Mouse (Mus musculus) ovary, adult 18-20 months (tissue): ENCODE data around the gene Tmem213.

Experiments
- DNase-seq: peaks from one replicate; pipeline ENCODE4 v3.0.0; 2022; ENCODE audit warnings: low spot score, mixed read lengths

Gene Tmem213

DNA sequence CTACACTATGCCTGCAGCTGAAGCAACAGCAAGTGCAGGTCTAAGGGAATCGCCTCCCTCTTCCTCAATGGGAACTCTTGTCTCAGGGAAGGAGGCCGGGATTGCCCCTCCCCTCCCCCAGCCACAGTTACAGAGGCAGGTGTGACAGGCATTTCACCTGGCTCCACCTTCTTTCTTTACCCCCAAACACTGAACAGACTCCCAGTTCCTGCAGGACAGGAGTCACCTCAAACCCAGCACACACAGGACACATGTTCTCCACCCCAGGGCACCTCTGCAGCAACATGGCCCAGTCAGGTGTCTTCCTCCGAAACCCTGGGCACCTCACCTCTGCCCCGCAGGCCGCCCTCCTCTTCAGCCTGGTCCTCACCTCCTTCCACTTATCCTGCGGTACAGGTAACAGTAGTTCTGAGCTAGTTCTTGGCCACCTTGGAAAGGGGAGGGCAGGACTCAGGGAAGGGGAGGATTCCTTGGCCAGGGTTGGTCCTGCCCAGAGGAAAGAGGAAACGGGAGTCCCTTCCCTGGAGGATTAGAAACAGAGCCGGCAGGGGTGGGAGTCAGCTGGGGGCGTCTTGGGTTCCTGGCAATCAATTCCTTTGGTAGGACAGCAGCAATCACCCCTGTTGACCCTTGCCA lies at the start of gene Tmem213:
TSS of gene Tmem213 (plus strand) at position 96 of the 636 bp plus-strand sequence.
- no peak for DNase-seq

DNA sequence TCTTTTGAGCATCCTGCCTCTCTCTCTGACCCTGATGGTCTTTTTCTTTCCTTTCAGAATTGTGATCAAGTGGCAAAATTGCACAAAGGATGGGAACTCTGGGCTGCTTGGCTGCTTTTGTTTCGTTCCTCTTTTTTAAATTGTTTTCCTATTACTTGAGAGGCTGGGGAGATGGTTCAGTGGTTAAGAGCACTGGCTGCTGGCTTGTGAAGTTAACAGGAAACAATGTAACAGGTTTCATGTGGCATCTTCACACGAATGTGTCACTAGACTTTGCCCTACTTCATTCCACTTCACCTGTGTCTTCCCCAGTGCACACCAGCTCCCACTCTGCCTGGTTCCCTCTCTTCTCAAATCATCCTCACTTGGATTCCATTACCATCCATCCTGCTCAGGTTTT lies 44.4 kb upstream of the Tmem213 start:
- no peak for DNase-seq

DNA sequence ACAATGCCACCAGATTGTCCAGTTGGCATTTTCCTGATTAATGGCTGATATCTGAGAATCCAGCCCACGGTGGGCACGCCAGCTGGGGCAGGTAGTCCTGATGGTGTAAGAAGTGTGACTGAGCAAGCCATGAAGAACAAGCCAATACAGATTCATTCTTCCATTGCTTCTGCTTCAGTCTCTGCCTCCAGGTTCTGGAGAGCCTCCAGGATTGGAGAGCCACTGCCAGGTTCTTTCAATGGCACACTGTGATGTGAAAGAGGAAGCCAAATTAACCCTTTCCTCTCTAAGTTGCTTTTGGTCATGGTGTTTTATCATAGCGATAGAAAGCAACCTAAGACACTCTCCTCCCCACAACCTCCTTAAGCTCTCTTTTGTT lies 43.9 kb upstream of the Tmem213 start:
- no peak for DNase-seq

DNA sequence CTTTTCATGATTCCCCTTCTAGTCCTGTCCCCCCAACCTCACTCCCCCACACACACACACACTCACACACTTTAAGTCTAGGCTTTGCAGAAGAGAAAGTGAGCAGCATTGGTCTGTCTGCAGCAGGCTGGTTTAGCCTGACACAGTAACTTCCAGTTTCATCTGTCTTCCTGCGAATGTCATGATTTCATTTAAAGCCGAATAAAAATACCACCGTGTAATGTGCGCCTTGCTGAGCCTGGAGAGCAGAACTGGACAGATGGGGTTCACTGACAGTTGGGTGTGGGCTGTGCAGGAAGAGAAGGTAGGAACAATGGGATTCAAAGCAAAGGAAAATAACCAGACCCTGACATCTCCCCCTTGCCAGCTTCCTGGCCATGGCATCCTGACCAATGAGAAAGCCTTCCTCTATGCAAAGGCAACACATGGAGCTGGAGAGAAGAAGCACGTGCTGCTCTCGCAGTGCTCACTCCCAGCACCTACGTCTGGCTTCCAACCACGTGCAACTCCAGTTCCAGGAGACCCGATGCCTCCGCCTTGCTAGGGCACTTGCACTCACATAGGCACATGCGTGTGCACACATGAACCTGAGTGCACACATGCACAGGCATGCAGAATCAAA lies 43.4 kb upstream of the Tmem213 start:
- no peak for DNase-seq

DNA sequence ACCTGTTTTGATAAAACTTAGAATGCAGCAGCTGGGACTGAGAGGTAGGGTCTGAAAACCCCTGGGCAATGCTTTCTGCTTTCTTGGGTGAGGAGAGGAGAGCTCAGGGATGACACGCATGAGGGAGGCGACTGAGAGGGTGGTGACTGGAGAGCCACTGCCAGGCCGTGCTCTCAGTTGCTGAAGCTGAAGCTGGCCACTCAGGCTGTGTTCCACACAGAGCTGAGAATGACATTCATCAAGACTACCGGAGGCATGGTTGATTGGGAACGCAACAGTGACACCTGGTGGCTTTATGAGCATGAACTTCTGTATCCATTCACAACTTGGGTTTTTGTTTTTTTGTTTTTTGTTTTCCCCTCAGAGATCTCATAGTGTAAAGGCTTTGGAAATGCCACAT lies 42.8 kb upstream of the Tmem213 start:
- no peak for DNase-seq

DNA sequence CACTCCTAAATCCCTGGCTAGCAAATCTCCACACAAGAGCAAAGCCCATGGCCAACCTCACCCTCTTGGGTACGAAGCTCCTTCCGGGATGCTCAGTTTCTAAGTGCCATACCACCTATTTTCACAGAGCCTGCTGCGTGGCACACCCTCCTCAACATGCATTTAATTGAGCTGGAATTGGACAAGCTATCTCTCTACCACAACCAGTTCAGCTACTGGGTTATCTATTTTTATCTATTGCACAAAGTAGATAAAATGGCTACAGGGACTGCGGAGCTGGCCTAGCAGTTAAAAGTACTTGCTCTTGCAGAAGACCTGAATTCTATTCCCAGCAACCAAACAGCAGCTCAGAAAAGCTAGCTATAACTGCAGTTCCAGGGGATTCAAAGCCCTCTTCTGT lies 37.8 kb upstream of the Tmem213 start:
- DNase-seq: no peak

DNA sequence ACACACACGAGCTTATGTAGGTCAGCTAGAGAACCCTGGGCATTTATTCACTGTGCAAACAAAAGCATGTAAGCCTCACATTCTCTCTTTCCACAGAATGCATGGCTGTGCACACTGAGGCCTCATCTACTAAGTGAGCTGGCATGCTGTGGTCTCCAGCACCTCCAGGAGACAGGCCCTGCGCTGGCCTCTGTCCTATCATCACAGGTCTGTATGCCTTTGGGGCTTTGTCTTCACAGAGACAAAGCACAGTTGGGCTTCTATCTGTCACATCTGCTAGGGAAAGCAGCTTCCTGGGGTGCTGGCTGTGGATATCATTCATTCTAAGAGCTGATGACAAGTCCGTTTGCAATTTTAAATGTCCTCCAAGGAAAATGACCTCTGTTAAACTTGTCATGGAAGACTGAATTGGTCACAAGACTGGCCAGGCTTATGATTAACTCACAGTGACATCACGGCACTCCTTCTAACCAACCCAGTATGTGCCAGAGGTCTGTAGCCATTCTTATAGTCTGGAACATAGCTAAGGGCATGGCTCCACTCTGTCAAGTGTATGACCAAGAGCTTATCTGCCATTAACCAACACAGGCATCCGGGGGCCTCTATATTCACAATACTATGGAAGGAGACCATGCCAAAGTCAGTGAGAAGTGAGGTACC lies 36.8 kb upstream of the Tmem213 start:
- DNase-seq: no peak

DNA sequence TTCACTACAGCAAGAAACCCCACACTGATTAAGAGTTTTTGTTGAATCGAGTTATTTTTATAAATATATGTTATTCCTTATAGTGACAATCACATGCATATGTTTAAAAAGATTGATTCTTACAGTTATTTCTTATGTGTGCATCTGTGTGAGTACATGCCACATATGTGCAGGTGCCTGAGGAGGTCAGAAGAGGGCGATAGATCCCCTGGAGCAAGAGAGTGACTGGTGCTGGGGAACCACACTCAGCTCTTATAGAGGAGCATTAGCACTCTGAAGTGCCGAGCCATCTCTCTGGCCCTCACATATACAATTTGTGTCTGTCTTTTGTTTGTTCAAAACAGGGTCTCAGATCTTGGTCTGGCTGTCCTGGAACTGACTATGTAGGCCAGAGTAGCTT lies 35.5 kb upstream of the Tmem213 start:
- no peak for DNase-seq

DNA sequence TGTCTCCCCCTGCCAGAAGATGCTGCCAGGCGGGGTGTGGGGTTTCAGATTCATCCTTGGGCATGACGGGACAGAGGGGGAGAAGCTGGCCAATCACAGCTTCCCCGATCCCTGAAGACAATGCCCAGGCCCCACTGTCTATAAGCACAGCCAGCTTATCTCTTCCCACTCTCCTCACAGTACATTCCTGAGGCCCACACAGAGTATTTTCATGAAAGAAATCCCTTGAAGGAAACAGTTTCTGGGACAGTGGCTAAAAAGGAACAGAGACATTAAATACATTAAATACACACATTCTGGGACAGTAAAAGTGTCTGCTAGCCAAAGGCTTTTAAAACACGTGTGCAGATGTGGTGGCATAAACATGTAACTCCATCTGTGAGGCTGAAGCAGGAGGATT lies 28.7 kb upstream of the Tmem213 start:
- no peak for DNase-seq

DNA sequence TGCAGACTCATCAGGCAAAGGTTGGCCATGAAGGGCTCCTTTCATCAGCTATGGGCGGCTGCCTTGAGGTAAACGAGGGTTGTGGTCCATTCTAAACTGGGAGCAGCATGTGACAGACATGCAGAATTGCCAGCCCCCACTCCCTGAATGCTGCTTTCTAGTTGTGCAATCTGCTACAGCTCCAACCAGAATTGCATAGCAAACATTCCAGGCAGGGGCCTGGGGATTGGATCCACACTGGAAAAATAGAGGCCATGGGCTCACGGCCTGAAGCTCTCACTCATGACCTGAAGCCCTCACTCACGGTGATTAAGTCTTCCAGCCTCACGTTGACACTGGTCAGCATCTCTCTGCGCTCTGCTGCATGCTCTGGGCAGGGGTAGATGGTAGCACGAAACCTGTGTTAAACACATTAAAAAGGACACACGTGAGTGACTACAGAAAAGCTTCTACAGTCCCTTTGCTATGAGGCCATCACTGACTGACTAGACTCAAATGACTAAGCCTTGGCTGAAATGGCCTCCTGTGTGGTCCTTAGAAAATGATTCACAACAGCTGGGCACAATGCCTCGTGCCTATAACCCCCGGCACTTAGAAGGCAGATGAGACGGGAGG lies 27.2 kb upstream of the Tmem213 start:
- DNase-seq: no peak

DNA sequence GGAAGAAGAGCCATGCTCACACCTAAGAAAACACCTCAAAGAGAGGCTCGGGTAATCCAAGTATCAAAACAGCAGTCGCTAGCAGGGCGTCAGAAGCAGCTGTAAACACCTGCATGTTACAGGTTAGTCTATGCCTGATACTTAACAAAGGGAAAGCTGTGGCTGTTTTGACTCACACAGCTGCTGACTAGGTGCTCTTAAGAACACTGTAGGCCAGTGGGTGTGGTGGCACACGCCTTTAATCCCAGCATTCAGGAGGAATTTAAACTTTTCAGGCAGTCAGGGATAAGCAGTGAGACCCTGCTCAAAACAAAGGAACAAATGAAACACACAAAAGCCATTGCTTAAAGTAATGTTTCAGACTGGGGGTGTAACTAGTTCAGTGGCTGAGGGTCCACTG lies 25.9 kb upstream of the Tmem213 start:
- DNase-seq: no peak

DNA sequence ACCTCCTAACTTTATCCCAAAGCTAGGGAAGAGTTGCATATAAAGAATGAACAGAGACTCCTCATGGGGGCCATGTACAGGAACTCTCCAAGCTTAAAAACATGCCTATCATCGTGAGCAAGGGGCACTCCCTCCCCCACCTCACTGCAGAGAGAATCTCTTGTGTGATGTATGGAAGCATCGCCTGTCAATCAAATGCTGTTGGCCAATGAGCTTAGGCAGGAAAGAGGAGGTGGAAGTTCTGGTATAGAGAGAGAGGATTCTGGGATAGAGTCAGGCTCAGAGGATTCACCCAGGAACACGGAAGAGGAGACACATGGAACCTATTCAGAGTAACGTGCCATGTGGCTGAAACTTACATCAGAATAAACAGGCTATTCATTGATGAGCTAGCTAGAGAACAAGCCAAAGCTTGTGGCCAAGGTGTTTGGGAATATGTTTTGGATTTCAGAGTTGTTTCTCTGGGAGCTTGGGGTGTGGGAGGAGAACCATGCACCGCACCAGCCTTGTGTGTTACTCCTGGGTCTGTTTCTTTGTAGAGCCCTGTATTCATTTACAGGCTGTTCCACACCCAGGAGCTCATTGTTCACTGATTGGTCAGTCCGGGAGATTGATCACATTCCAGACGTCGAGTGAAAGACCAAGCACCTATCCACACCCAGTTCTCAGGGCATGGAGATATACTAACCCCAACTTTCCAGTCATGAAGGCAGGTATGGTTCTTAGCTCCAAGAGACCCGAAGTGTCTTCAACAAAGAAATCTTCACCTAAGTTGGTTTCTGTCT lies 21.6 kb upstream of the Tmem213 start:
- no peak for DNase-seq

DNA sequence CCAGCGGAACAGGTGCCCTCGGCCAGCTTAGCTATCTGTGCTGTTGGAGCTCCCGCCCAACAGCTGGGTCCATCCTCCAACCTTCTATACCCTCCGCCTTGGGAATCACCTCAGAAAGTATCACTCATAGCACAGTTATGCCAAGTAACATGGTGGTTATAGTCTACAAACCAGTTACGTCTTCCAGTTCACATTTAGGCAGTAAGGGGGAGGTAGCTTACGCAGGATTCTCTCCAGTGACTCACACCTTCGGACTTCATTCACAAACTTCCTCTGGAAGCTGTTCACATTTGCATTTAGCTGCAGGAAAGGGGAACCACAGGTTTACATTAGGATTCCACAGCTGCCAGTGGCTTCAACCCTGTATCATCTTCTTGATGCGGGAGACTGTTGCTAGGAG lies 16.5 kb upstream of the Tmem213 start:
- no peak for DNase-seq

DNA sequence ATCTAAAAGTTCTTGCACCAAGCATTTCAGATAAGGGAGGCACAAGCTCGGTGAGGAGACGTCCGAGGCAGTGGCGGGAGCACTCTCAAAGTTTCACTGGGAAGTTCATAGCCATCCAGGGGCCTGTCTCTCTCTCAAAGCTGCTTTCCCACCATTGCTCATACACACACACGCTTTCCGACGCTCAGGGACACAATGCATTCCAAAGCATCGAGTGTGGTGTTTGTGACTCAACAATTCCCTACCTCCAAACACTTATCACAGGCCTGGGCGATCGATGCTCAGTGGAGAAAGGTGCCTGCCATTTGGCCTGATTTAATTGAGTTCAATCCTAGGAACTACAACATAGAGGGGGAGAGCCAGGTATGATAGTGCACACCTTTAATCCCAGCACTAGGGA lies 14.4 kb upstream of the Tmem213 start:
- no peak for DNase-seq

DNA sequence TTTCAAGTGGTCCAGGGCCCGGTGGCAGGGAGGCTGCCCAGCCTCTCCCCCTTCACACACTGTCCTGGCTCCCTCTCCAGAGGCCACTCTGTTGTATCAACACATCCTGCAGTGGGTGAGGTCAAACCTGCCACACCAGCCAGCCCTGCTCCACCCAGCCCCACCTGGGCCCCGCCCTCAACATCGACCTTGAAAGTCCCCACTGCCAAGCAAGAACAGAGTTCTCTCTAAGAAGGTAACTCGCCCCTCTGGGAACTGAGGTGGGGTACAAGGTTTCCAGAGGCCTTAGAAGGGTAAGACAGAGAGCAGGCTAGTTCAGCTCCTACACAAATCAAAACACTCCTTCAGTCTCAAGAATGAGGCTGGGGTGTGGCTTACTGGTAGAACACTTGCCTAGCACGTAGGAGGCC lies 12.1 kb upstream of the Tmem213 start:
- DNase-seq: no peak

DNA sequence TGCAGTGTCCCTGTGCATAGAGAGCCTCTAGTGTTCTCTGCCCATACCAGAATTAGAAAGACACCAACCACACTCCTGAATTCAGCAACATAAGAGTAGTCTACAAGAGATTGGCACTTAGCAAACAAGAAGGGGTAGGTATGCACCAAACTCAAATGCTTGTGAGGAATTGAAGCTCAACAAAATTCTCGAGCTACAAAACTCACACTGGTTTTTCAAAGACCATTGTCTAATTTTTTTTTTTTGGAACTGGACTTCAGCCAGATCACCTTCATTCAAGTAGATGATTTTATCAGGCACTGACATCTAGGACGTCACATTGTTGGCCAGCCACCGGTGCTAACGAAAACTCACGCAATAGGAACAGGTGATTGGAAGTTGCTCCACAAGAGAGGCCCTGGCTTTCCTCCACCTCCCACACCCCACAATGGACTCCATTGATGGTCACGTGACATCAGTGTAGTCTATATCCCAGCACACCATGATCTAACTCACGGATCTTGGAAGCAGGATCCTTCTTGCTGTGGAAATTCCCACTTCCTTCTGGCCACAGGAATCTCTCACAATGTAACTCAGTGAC lies 6.7 kb upstream of the Tmem213 start:
- no peak for DNase-seq

DNA sequence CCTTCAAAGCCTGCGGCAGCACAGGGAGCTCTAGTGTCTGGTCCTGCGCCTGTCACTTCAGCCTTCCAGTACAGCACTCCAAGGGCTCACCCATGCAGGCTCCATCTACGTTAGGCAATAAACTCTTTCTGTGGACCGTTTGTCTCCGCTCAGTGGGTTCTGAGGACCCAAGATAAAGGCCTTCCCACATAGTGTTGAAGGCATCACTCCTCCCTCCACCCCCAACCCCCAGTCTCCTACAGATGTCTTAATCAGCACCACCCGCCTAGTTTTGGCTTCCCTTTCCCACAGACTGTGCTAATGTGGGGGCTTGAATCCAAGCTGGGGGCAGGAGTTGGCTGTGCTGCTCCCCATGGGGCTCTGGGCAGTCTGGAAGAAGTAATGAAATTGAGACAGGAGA lies 5.3 kb upstream of the Tmem213 start:
- DNase-seq: no peak

DNA sequence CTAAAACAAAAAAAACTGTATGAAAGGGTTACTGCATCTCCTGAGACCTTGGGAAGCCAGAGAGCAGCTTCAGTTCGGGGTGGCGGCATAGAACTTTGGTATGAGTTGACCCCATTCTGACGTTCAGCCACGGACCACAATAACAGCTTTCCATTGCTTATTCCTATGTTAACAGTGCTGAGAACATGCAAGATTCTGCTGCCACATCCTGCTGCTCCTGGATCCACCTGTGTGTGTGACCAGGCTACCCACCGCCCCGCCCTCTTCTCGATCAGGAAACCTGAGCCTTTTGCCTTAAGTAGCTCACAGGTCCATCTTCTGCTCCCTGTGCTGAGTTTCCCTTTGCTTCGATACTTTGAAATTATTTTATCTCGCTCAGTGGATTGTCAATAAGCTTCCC lies 3.1 kb upstream of the Tmem213 start:
- no peak for DNase-seq

DNA sequence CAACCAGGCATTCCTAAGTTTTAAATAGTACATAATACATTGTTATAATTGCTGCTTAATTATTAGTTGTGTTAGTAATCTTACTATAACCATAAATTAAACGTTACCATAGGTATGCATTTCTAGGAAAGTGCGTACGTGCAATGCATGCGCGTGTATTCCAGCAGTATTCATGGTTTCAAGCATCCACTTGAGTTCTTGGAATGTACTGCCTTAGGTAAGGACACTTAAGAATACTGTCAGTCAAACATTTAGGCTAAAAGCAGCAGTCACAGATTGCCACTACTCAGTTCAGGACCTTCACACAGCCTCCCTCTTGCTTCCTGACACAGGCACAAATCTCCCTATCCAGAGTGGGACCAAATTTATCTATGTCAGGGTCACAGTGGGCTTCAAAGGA lies 606 bp upstream of the Tmem213 start:
- no peak for DNase-seq

DNA sequence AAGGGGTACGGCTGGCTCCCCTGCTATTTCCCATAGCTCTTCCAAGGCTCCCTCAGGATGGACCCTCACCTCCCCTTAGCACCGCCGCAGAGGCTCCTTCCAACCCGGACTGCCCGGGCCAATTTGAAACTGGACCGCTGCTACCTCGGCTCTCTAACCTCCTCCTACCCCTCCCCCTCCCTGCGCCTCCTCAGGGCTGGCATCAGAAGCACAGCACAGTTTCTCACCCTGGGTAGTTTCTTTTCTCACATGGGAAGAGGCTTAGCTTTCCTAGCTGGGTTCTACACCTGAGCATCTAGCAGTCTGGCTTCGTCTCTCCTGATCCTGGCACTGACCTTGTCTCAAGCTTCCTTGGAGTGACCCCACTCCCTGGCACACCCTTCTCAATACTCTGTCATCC lies 816 bp downstream of the Tmem213 start:
- no peak for DNase-seq

DNA sequence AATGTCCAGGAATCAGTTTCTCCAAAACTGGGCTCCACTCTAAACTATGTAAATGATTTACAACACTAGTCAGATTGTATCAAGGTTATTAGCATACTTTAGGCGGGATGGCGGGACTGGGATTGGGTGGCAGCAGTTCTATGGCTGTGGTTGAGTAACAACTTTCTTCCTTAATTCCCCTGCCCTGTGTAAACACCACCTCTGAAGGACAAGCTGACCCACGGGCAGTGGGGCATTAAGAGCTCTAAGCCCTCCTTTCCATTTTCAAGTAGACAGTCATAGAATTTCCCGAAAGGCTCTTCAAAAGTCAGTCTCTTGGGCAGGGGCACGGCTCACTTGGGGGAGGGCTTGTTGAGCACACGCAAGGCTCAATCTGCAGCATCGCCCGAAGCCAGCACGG lies 1.8 kb downstream of the Tmem213 start:
- no peak for DNase-seq

DNA sequence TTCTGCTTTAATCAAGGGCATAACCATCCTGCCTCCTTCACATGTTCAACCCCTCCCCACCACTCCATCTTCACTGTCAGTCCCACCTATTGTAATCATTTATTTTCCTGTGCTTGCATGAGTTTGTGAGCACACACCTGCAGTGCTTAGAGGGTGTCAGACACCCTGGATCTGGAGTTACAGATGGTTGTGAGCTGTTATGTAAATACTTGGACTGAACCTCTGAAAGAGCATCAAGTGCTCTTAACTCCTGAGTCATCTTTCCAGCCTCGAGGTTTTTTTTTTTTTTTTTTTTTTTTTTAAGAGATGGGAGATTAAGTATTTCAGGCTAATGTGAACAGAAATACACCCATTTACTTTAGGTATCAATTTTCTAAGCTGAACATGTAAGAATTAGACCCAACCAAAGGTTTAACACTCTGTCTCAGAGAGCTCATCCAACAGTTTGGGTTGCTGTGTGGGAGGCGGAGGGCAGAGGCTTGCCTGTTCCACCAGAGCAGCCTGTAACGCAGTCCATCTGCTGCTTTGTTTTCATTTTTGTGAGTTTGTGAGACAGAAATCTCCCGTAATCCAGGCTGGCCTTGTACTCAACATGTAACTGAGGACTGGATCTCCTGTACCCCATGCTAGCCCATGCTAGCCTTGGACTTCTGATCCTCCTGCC lies 7.2 kb downstream of the Tmem213 start:
- DNase-seq: no peak
